Mouse (Mus musculus) bone marrow, adult 2 months (tissue): ENCODE measurements around the gene Dgkb.

Experiments
- CTCF ChIP-seq: fragments of 200-500 bp; IDR thresholded peaks from 2 replicates; pipeline ENCODE4 v1.5.1; 2011; ENCODE audit warnings: low read length, control low read depth; ENCODE audit not compliant: control insufficient read depth, insufficient read depth
- POLR2A ChIP-seq: fragments of 200-500 bp; IDR thresholded peaks from 2 replicates; pipeline ENCODE4 v1.6.1; 2011; ENCODE audit warnings: low read depth, mild to moderate bottlenecking, control low read depth, low read length, borderline replicate concordance; ENCODE audit not compliant: control insufficient read depth

GRCm38 (mm10) chr12:38301497-38301896 lies 484.0 kb downstream of the Dgkb start:
- TF ChIP-seq CTCF = no peak
- TF ChIP-seq POLR2A = no peak
